Mouse (Mus musculus) midbrain, embryonic 12.5 days (tissue): ENCODE results near the gene Mpg. TPM values are rescaled to one million over a fixed set of nuclear protein-coding genes. Genes with fewer than 3 reads are reported as not detected.

Experiments
- ATAC-seq: fragments of 200-750 bp; cut with Nextera tagmentation; 2 replicates; pipeline ENCODE4 v1.8.0; 2017; ENCODE audit warnings: low read depth, moderate TSS enrichment, moderate library complexity; ENCODE audit not compliant: low FRiP score
- H3K27ac ChIP-seq: fragments of 300-500 bp; sonication (generic); replicated peaks from 2 replicates; pipeline ENCODE4 v1.5.1; 2016; ENCODE audit warnings: mild to moderate bottlenecking
- H3K27me3 ChIP-seq: fragments of 300-500 bp; sonication (generic); 2 replicates; pipeline ENCODE4 v1.6.1; 2016; ENCODE audit warnings: mild to moderate bottlenecking
- H3K36me3 ChIP-seq: fragments of 300-500 bp; sonication (generic); 2 replicates; pipeline ENCODE4 v1.6.1; 2016
- H3K4me1 ChIP-seq: fragments of 300-500 bp; sonication (generic); 2 replicates; pipeline ENCODE4 v1.6.1; 2016
- H3K4me2 ChIP-seq: fragments of 300-500 bp; sonication (generic); replicated peaks from 2 replicates; pipeline ENCODE4 v1.6.1; 2016; ENCODE audit warnings: mild to moderate bottlenecking, moderate library complexity
- H3K4me3 ChIP-seq: fragments of 300-500 bp; sonication (generic); 2 replicates; pipeline ENCODE4 v1.5.1; 2016; ENCODE audit warnings: mild to moderate bottlenecking
- H3K9ac ChIP-seq: fragments of 300-500 bp; sonication (generic); replicated peaks from 2 replicates; pipeline ENCODE4 v1.6.1; 2016; ENCODE audit warnings: mild to moderate bottlenecking, moderate library complexity
- H3K9me3 ChIP-seq: fragments of 300-500 bp; sonication (generic); 2 replicates; pipeline ENCODE4 v1.6.1; 2016; ENCODE audit warnings: mild to moderate bottlenecking
- WGBS: fragments of 180-500 bp; shearing (Covaris S2); methylation state at CpG from one replicate; pipeline ENCODE4 v1.1.7; 2016; 5-methylcytosine and 5-hydroxymethylcytosine counted together
- polyA plus RNA-seq: library from polyadenylated mRNA; unstranded; fragments of >200 nt; fragmentation: Nextera tagmentation; extraction: Ambion mirVana; gene quantifications from 2 replicates; pipeline ENCODE4 v1.2.1, GENCODE M21; 2016

Mpg gene
- polyA plus RNA-seq = 26.6 and 30.6 TPM in 2 replicates

DNA sequence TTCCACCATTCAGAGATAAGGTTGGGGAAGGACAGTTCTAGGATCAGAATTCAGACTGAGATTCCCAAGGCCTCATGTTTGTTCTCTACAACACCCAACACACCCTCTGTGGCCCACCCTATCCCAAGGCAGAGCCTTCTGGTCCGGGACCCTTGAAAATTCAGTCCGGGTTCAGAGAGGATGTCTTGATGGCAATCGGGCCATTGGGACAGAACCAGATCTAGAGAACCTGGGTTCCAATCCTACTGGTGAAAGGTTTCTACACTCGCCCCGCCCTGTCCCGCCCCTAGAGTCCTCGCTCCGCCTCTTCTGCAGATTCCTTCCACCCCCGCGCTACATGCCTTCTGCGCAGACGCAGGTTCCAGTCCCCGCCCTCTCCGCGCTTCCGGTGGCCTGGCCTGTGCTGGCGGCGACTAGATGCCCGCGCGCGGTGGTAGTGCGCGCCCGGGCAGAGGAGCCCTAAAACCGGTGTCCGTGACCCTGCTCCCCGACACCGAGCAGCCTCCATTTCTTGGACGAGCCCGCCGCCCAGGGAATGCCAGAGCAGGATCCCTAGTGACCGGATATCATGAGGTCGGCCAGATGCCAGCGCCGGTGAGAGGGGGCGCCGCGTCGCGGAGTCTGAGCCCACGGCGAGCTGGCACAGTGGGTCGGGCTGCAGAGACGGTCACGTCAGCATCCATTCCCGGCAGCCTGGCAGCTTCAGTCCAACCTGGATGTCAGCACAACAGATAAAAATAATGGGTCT lies at the start of gene Mpg:
Gene Mpg, plus strand, starts transcription at position 382 of the 748 bp plus-strand sequence.
- peak within 1 kb of the TSS; percentile 79 for H3K9ac ChIP-seq
- H3K4me2 ChIP-seq = peak within 1 kb of the TSS; percentile 69
- H3K27ac ChIP-seq = peak within 1 kb of the TSS; percentile 69; the same call in 1 of the 2 replicates
- 4% methylated on average over 47 of the region's 47 CpGs for WGBS
- peaks cover 39% of the 10 kb centered on the region for H3K27me3 ChIP-seq
- peaks cover 28% of the 10 kb centered on the region for H3K4me1 ChIP-seq
- H3K9me3 ChIP-seq = no peaks in the 10 kb centered on the region
- peak within 1 kb of the TSS; percentile 70 for H3K4me3 ChIP-seq
- peak; percentile 81 for ATAC-seq
- peaks cover 23% of the 10 kb centered on the region for H3K36me3 ChIP-seq

DNA sequence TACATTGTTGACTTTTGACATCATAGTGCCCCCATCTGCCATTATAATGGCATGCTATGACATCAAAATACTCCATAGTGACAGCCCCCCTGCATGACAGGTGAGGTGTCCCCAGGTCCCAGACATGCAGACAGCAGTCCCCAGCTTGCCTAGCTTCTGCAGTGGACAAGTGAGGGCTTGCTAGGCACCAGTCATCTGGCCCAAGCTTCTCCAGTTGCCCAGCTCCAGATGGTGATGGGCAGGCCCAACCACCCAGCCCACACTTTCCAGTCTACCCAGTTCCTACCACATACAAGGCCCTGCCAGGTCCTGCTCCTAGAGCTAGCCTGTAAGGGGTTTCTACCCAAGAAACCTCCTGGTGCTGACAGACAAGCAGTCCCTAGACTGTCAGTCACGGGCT lies 47.8 kb upstream of the Mpg start:
- H3K27me3 ChIP-seq = no peaks in the 10 kb centered on the region; the same call in 1 of the 2 replicates
- no peaks in the 10 kb centered on the region for H3K36me3 ChIP-seq
- H3K9ac ChIP-seq = no peak overlapping the region
- H3K4me3 ChIP-seq = no peak overlapping the region
- H3K4me2 ChIP-seq = no peak overlapping the region
- no peak for ATAC-seq
- 86% methylated on average over 1 of the region's 1 CpGs for WGBS
- no peak overlapping the region for H3K27ac ChIP-seq
- H3K4me1 ChIP-seq = no peaks in the 10 kb centered on the region
- H3K9me3 ChIP-seq = no peaks in the 10 kb centered on the region

DNA sequence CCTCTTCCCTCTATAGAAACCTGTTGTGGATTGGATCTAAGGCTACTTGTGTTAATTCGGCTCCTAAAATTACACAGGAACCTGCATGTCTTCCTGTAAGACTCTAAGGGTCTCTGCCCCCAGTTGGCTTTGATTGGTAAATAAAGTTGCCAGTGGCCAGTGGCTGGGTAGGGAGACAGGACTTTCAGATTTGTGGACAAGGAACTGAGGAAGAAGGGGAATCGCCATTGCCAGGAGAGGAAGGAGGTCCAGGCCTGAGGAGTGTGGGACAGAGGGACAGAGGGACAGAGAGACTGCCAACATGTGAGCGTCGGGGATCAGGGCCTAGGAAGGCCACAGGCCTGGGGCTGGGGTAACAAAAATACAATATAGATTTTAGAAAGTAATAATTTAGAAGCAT lies 45.1 kb upstream of the Mpg start:
- Histone ChIP-seq H3K4me2 (no peak overlapping the region), H3K27me3 (no peaks in the 10 kb centered on the region; the same call in 1 of the 2 replicates), H3K9me3 (no peaks in the 10 kb centered on the region), H3K27ac (no peak overlapping the region), H3K9ac (no peak overlapping the region), H3K4me3 (no peak overlapping the region), H3K36me3 (no peaks in the 10 kb centered on the region), H3K4me1 (no peaks in the 10 kb centered on the region)
- no peak for ATAC-seq
- 88% methylated on average over 4 of the region's 4 CpGs for WGBS

DNA sequence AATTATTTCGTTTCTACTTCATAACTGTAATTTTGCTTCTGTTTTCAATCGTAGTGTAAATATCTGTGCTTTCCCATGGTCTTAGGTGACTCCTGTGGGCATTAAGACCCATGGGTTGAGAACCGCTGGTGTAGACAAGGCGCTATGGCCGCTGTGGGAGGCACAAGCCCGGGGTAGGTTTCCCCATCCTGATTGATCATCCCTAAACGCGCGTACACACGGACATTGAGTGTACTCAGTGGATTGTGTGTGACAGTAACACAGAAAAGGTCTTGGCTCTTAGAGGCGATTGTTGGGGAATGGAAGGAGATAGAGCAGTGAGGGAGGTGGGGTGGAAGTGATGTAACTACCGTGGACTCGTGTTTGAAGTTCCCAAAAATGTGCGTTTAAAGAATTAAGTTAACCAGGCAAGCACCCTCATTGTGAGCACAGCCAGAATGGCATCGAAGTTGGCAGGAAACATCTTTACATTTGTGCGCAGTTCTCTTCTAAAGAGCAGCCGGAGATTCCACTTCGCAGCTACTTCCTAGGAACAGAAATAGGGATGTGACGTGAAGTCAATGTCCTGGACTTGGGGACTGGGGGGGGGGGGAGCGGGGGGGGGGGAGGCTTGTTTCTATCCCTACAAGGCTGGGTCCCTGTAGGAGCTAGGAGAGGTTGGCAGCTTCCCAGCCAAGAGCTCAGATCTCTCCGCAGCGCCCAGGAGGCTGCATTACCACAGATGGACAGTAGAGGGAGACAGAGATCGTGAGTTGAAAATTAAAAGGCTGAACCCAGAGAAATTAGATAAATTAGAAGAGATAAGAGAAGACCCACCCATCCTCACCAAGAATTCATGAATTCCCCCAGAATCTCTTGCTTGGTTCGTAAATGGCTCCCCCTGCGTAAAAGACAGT lies 44.1 kb upstream of the Mpg start:
- H3K4me2 ChIP-seq = no peak overlapping the region
- no peaks in the 10 kb centered on the region; the same call in 1 of the 2 replicates for H3K27me3 ChIP-seq
- no peaks in the 10 kb centered on the region for H3K4me1 ChIP-seq
- no peaks in the 10 kb centered on the region for H3K9me3 ChIP-seq
- H3K36me3 ChIP-seq = no peaks in the 10 kb centered on the region
- no peak overlapping the region for H3K9ac ChIP-seq
- H3K27ac ChIP-seq = no peak overlapping the region
- WGBS = 49% methylated on average over 25 of the region's 25 CpGs
- no peak; the same call in 1 of the 2 replicates for ATAC-seq
- H3K4me3 ChIP-seq = no peak overlapping the region

DNA sequence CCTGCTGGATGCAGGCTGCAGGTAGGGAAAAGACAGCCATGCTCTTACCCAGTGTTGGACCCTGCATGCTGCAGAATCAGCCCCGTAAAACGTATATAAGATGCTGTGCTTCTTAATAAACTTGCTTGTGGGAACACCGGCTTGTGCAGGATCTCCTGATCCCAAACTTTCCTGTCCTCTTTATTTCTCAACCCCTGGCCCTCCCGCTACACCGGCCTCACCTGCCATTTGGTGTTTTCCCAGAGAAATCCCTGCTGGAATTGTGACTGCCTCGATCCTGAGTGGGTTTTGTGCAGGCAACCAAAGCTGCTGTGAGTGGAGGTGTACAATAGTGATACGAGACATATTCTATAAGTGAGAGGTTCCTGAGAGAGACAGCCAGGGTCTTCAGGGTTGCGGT lies 41.8 kb upstream of the Mpg start:
- Histone ChIP-seq H3K9me3 (no peaks in the 10 kb centered on the region), H3K27me3 (no peaks in the 10 kb centered on the region; the same call in 1 of the 2 replicates), H3K4me2 (no peak overlapping the region), H3K9ac (no peak overlapping the region), H3K36me3 (no peaks in the 10 kb centered on the region), H3K4me1 (no peaks in the 10 kb centered on the region), H3K27ac (no peak overlapping the region), H3K4me3 (no peak overlapping the region)
- ATAC-seq = no peak
- WGBS = 91% methylated on average over 8 of the region's 8 CpGs

DNA sequence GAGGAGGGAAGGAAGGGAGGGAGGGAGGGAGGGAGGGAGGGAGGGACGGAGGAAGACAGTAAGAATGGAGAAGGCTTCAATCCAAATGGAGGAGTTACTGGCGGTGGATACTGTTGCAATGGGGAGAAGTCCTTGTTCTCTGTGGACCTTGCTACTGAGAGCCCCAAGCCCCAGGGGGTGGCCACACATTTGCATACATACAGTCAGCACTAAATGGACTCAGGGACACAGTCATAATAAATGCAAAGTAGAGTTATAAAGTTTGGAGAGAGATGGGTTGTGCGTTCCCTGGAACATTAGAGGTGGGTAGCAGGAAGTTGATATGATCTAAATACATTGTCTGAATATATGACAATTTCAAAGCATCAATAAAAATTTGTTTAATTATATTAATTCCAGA lies 40.3 kb upstream of the Mpg start:
- Histone ChIP-seq H3K9ac (no peak overlapping the region), H3K27me3 (no peaks in the 10 kb centered on the region; the same call in 1 of the 2 replicates), H3K36me3 (no peaks in the 10 kb centered on the region), H3K4me1 (no peaks in the 10 kb centered on the region), H3K4me2 (no peak overlapping the region), H3K9me3 (no peaks in the 10 kb centered on the region), H3K4me3 (no peak overlapping the region), H3K27ac (no peak overlapping the region)
- ATAC-seq = no peak
- 74% methylated on average over 3 of the region's 3 CpGs for WGBS

DNA sequence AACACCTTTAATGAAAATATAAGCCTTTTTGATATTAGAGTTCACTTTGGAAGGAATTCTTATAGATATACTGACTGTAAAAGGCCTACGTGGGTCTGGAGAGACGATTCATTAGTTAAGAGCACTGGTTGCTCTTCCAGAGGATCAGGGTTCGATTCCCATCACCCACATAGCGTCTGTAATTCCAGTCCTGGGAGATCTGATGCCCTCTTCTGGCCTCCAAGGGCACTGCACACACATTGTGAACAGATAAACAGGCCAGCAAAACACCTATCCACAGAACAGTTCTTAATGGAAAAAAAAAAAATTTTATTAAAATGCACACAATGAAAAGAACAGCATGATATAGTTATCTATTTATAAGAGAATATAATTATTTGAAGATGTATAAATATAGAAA lies 39.0 kb upstream of the Mpg start:
- Histone ChIP-seq H3K4me1 (no peaks in the 10 kb centered on the region), H3K4me3 (no peak overlapping the region), H3K9ac (no peak overlapping the region), H3K36me3 (no peaks in the 10 kb centered on the region), H3K27ac (no peak overlapping the region), H3K4me2 (no peak overlapping the region), H3K27me3 (no peaks in the 10 kb centered on the region), H3K9me3 (no peaks in the 10 kb centered on the region)
- WGBS = 94% methylated on average over 4 of the region's 4 CpGs
- no peak for ATAC-seq

DNA sequence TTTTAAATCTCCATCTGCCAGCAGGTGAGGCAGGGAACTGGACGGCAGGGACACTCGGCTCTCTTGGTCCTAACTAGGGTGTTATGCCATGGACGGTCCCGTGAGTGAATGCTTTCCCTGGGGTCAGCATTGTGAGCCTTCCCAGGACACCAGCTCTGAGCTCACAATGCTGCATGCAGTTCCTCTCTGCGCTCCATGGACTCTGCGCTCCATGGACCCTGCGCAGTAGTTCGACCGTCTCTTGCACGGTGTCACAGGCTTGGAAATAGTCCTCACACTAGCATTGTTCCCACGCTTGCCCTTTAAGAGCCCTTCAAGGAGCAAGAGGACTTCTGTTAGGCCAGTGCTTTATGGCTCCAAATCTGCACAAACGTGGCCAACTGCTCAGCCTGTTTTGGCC lies 37.4 kb upstream of the Mpg start:
- no peak for ATAC-seq
- H3K4me1 ChIP-seq = no peaks in the 10 kb centered on the region
- H3K4me2 ChIP-seq = no peak overlapping the region
- H3K9me3 ChIP-seq = no peaks in the 10 kb centered on the region
- no peaks in the 10 kb centered on the region for H3K36me3 ChIP-seq
- H3K4me3 ChIP-seq = no peak overlapping the region
- no peaks in the 10 kb centered on the region for H3K27me3 ChIP-seq
- WGBS = 83% methylated on average over 12 of the region's 12 CpGs
- H3K9ac ChIP-seq = no peak overlapping the region
- H3K27ac ChIP-seq = no peak overlapping the region

DNA sequence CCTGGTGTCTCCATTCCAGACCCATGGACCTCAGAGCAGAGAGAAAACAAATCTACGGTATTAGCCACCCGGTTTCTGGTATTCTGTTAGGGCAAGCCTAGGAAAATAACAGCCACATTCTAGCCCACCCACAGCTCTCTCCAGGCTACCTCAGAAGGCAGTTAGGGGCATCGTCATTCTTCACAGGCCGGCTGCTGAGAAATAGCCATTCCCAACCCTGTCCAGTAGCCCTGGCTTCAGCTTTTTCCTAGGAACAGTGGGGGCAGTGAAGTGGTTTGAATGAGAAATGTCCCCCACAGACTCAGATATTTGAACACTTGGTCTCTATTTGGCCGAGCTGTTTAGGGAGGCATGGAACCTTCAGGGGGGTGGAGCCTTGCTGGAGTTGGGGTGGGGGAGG lies 36.9 kb upstream of the Mpg start:
- Histone ChIP-seq H3K4me2 (no peak overlapping the region), H3K9ac (no peak overlapping the region), H3K27ac (no peak overlapping the region), H3K4me3 (no peak overlapping the region), H3K36me3 (no peaks in the 10 kb centered on the region), H3K27me3 (no peaks in the 10 kb centered on the region), H3K9me3 (no peaks in the 10 kb centered on the region), H3K4me1 (no peaks in the 10 kb centered on the region)
- 70% methylated on average over 5 of the region's 5 CpGs for WGBS
- ATAC-seq = no peak

DNA sequence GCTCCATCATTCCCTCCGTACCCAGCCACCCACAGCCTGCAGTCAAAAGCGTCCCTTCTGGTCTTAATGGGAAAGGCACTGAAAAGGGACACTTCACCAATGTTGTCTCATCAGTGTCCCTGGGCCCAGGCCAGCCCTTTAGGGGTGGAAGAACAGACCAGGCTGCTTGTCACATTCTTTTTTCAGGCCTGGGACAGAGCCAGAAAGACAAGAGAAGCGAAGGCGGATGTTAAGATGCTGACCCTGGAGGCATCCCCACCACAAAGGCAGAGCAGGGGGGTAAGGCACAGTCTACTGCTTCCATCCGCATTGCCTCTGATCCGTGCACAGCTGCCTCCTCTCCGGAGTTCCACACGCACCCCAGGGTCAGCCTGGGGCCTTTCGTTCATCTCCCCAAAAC lies 36.2 kb upstream of the Mpg start:
- Histone ChIP-seq H3K36me3 (no peaks in the 10 kb centered on the region), H3K9me3 (no peaks in the 10 kb centered on the region), H3K4me1 (no peaks in the 10 kb centered on the region), H3K9ac (no peak overlapping the region), H3K27me3 (peaks cover 2% of the 10 kb centered on the region; the same call in 1 of the 2 replicates), H3K27ac (no peak overlapping the region), H3K4me3 (no peak overlapping the region), H3K4me2 (no peak overlapping the region)
- 80% methylated on average over 9 of the region's 9 CpGs for WGBS
- no peak for ATAC-seq

DNA sequence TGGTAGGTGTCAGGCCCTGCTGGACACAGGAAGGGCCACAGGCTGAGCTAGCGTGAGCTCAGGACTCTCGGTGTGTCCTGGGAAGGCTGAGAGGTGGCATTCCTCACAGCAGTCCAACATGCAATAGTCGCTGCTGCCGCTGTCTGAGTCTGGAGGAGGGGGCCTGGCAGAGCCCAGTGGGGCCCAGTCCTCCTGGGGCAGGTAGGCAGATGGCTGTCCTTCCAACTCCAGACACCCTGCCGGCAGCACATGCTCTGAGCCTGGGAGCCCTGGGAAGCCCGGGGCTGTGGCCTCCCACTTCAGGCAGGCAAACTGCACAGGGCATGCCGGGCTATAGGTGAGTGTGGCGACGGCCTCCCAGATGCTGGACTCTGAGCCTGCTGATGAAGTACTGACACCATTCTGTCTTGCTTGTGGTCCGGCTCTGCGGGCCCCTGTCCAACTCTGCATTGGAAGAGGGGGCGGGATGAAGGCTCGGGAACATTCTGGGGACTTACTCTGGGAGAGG lies 35.6 kb upstream of the Mpg start:
- no peak for ATAC-seq
- whole genome bisulfite sequencing = 77% methylated on average over 13 of the region's 13 CpGs
- H3K4me3 ChIP-seq = no peak overlapping the region
- no peak overlapping the region for H3K4me2 ChIP-seq
- H3K27ac ChIP-seq = no peak overlapping the region
- no peaks in the 10 kb centered on the region for H3K36me3 ChIP-seq
- H3K27me3 ChIP-seq = peaks cover 4% of the 10 kb centered on the region; the same call in 1 of the 2 replicates
- H3K9ac ChIP-seq = no peak overlapping the region
- no peaks in the 10 kb centered on the region for H3K9me3 ChIP-seq
- H3K4me1 ChIP-seq = no peaks in the 10 kb centered on the region

DNA sequence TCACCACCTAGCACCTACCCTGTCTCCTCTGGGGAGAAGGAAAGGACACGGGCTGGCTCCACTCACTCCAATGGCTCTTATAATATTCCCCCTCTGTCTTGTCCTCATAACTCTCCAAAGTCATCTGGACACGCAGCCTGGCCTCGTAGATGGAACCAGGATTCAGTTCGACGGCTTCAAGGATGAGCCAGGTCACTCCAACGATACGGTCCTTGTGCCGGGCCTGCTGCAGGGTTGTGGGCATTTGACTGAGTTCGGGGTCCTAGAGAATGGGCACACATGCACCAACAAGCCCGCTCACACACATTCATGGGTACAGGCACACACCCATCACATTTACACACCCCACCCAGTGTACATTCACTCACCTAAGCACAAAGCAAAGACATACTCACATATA lies 33.1 kb upstream of the Mpg start:
- no peaks in the 10 kb centered on the region for H3K9me3 ChIP-seq
- no peak overlapping the region for H3K4me2 ChIP-seq
- peaks cover 4% of the 10 kb centered on the region; the same call in 1 of the 2 replicates for H3K27me3 ChIP-seq
- no peak overlapping the region for H3K27ac ChIP-seq
- no peak overlapping the region for H3K9ac ChIP-seq
- no peaks in the 10 kb centered on the region for H3K36me3 ChIP-seq
- 92% methylated on average over 10 of the region's 10 CpGs for WGBS
- no peak for ATAC-seq
- H3K4me1 ChIP-seq = no peaks in the 10 kb centered on the region
- H3K4me3 ChIP-seq = no peak overlapping the region
